Mouse (Mus musculus): ENCODE data around the gene Il4i1.

The Il4i1 gene
- long read RNA-seq, experiment 1, partial matches to known transcripts: 0 of 10 reads
- long read RNA-seq, experiment 1, other reads (novel, unspliced or antisense): 10 of 10 reads
- long read RNA-seq, experiment 2, partial matches to known transcripts: 1 of 7 reads
- long read RNA-seq, experiment 2, other reads (novel, unspliced or antisense): 6 of 7 reads

DNA sequence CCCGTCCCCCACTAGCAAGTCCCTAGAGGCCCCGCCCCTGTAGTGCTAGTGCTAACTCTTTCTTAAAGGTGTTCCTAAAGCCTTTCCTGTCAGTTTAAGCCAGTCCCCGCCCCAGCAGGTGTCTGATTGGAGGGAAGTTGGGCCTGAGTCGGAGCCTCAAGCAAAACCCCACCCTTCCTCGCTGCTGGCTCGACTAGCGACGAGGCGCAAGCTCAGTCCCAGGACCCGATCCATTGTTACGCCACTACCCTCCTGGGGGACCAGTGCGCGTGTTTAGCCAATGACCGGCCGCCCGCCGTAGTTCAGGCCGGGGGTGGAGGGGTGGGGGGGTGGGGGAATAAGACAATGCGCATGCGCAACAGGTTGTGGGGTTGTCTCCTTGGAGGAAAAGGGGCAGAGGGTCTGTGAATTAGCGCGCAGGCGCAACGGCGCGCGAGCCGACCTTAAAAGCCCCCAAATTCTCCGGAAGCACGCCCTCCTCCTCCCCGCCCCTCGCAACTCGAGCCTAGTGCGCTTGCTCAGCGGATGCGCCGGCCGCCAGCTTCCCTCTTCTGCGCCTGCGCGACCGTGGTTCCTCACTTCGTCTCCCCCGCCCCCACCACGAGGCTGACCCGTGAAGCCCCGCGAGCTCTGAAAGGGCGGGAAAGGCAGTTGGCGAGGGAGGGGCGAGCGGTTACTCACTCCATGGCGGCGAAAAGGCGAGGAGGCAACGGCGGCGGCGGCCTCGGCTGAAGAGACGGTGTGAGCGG lies at the start of gene Il4i1, which contains the start of gene Nup62:
Gene Il4i1 (plus strand): TSS at position 667 of the 749 bp plus-strand sequence.
Gene Nup62 (plus strand): TSS at position 368 of the 749 bp plus-strand sequence.
- intact Hi-C loops (cut with DNase I): loop anchor here (2.0 kb wide), 1 partner anchor 67 kb away; the partner anchor contains the start of gene Vrk3

DNA sequence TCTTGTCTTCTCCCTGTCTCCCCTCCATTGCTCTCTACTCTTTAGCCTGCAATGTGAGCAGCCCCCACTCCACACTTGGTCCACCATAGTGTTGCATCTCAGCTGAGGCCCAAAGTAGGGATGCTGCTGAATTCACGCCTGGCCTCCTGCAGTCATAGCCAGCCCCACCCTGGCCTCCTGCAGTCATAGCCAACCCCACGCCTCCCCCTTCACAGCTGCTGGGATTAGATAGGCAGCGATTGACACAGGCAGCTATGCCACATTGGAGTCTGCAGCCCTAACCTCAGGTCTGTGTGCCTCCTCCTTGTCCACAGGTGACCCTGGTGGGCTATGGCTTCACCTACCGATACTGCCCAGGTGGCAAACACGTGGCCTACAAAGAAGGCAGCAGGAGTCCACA lies 48.1 kb upstream of the Il4i1 start:
- intact Hi-C loops (cut with DNase I): no loop called here

DNA sequence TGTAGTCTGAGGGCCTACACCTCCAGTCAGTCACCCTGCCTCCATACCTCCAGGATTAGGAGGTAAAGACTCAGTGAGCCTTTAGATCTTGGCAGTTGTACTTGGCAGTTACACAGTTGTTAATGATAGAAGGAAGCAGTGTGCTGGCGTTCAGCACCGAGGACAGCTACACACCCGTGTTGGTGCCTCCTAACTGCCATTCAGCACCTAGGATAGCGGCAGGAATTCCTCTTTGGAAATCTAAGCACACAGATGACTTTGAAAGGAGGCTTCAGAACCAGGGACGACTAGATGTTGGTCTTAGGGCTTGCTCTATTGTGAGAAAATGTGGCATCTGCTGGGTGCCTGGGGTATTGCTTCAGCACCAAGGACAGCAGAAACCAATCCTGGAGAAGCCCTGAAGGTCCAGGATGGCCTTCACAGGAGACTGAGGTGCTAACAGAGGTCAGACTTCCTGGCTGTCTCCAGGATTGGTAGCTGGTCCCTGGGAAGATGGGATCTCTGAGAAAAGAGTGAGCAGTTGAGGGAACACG lies 46.1 kb upstream of the Il4i1 start:
- intact Hi-C loops (cut with DNase I): loop anchor here (5.0 kb wide), 1 partner anchor 38 kb away; no protein-coding TSS in a partner anchor

DNA sequence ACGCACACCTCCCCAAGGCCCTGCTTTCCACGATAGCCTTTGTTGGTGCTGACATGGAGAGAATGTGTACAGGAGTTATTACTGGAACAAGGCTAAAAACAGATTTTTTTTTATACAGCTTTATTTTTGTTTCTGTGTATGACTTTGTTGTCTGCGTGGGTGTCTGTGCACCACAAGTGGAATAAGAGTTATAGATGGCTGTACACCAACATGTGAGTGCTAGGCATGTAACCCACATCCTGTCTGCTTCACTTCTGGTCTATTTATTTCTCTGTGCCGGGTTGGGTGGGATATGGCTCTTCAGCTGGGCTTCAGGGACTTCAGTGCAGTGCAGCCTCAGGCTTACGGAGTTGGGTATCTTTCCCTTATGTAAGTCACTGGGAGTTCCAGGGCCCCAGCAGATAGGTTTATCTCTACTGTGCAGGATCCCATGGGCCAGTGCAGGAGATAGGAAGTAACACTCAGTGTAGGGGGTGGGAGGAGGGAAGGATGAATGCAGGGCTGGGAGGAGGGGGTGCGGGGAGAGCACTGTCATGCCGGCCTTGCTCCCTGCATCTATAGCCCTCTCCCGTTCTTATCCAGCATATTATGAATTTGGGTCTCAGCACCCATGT lies 43.5 kb upstream of the Il4i1 start:
- intact Hi-C loops (cut with DNase I): loop anchor here (5.0 kb wide), 1 partner anchor 40 kb away; no protein-coding TSS in a partner anchor

DNA sequence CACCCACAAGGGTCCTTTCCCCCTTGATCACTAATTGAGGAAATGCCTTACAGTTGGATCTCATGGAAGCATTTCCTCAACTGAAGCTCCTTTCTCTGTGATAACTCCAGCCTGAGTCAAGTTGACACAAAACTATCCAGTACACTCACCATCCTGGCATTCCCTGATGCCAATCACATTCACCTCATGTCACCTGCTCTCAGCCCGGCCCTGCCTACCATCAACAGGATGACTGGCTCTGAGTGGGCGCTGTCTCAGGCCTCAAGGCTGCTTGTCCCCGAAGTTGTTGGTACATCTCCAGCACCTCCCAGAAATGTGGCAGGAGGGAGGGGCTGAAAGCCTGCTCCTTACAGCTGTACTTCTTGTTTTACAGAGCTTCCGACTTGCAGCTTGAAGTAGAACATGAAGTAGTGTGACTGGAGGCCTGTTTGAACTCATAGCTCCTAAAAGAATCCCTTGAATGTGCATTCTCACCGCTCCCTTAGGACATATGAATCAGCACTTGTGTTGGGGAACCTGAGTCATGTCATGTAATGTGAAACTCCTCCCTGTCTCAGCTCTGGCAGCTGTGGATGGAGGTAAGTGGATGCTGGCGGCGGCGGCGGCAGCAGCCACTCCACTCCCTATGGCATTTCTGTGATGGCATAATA lies 39.2 kb upstream of the Il4i1 start:
- intact Hi-C loops (cut with DNase I): no loop called here

- intact Hi-C loops (cut with DNase I): no loop called here
Measured at GRCm38 (mm10) chr7:44780101-44780500, 36.1 kb upstream of the Il4i1 start.

DNA sequence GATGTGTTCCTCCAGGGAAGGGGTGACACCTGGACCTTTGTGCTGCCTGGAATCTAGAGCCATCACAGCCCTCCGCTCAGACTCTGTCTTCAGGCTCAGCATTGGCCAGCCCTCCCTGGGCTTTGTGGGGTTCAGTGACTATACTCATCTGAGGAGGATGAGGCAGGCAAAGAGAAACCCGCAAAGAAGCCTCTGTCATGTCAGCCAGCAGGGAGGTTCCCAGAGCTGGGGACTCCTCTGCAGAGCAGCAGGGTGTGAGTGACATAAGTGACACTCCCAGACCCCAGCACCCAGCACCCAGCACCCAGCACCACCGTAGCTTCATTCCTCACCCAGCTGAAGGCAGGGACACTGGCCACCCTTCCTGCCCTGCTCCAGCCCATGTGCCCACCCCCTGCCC lies 26.7 kb upstream of the Il4i1 start:
- intact Hi-C loops (cut with DNase I): no loop called here

DNA sequence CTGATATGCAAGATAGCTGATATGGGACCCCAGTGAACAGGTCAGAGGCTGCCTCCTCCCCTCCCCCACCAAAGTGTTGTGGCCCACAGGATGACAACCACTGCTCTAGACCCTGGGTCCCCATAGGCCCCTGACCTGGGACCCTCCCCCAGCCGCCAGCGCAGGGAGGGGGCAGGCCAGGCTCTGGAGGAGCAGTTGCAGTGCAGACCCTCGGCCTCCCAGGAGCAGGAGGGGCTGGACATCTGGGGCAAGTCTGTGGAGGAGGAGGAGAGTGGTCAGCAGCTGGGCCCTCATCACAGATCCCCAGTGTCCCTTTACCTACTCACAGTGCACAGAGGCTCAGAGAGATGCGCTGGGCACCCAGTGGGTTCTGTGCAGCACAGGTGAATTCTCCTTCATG lies 26.1 kb upstream of the Il4i1 start:
- intact Hi-C loops (cut with DNase I): no loop called here

GRCm38 (mm10) chr7:44792781-44793180 lies 23.4 kb upstream of the Il4i1 start:
- intact Hi-C loops (cut with DNase I): no loop called here

- intact Hi-C loops (cut with DNase I): no loop called here
Measured at GRCm38 (mm10) chr7:44808927-44809326, 7.3 kb upstream of the Il4i1 start.

- intact Hi-C loops (cut with DNase I): no loop called here
Measured at GRCm38 (mm10) chr7:44809466-44809865, 6.7 kb upstream of the Il4i1 start.

GRCm38 (mm10) chr7:44810365-44810764 lies 5.8 kb upstream of the Il4i1 start:
- intact Hi-C loops (cut with DNase I): no loop called here

DNA sequence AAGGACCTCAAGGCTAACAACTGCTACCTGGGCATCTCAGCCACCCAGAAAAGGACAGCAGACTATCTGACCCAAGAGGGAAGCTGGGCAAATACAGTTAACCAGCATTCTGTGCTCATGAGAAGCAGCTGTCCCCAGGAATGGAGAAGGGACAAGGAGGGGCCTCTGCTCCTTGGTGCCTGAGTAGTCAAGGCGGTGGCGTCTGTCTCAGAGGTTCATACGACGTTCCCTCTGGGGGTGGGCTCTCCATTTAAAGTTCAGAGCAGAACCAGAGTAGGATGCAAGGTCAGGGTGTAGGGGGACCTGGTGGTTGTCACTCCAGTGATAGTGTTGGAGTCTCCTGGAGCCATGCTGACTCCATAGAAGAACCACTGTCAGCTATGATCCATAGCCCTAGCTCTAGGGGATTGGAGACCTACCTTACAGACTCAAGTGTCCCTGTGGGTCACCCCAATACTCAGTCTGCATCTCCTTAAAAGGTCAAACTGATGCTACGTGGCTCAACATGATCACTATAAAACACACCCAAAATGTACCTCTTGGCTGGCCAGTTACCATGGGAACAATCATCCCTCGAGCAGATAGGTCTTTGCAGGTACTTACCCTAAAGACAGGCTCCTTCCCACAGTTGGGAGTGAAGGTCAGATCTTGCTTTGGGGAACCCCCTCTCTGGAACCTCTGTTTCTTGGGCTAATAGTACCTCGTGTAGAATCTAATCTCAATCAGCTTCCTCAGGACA lies 5.2 kb upstream of the Il4i1 start:
- intact Hi-C loops (cut with DNase I): no loop called here

- intact Hi-C loops (cut with DNase I): no loop called here
Measured at GRCm38 (mm10) chr7:44812651-44813325, 3.4 kb upstream of the Il4i1 start.

- intact Hi-C loops (cut with DNase I): no loop called here
Measured at GRCm38 (mm10) chr7:44813985-44814384, 2.2 kb upstream of the Il4i1 start.

- intact Hi-C loops (cut with DNase I): no loop called here
Measured at GRCm38 (mm10) chr7:44814423-44814822, 1.8 kb upstream of the Il4i1 start.

DNA sequence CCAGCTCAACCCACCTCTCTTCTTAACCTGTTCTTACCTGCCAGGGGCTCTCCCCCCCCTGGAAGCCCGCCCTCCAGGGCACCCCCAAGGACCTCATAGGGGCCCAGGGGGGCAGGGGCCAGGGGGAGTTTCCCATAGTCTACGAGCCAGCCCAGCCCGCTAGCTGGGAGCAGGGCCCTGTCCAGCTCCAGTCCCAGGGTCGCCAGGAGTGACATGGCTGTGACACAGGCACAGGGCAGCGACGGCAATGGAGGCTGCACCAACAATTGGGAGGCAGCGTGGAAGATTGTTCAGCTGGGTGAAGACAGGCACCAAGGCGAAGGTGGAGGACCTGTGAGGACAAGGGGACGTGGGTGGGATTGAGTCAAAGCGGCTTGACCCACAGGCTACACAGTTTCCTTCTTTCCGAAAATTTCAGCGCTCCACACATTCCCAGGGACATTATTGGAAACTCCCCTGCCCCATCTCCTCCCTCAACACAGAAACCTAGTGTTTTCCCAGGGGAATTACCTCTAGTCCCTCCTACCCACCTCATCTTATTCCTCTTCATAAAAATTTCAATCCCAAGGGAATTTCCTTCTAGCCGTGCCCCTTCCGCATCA lies 1.1 kb upstream of the Il4i1 start:
- intact Hi-C loops (cut with DNase I): no loop called here

DNA sequence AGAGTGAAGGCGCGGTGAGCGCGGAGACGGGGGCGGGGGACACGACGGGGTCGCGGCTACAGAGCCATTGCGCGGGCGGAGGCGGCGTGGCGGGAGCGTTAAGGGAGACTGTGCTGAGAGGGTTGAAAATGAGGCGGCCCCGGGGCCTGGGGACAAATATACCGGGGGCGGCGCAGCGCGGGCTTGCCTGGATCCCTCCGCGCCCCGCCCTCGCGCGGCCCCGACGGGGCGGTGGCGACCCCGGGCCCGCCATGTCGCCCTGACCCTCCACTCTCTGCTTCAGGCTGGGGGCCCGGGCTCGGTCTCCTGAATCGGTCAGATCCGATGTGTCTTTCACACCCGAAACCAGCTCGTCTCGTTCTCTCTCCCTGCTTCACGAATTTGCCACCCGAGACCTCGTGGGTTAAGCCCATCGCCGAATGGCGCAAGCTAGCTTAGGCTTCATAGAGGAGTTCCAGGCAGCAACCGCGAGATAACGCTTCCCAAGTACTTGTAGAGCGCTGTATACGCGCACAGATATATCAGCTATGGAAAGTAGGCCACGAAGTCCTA lies 359 bp downstream of the Il4i1 start, which contains the start of gene Atf5:
Gene Atf5 (minus strand): TSS at position 189 of the 552 bp plus-strand sequence.
- intact Hi-C loops (cut with DNase I): loop anchor here (2.0 kb wide), 1 partner anchor 68 kb away; the partner anchor contains the start of gene Vrk3

- intact Hi-C loops (cut with DNase I): loop anchor here (2.0 kb wide), 1 partner anchor 69 kb away; the partner anchor contains the start of gene Vrk3
Measured at GRCm38 (mm10) chr7:44817441-44817840, 1.3 kb downstream of the Il4i1 start.

All from adrenal gland (tissue).